Mouse (Mus musculus): Measurements from ENCODE around the gene Tnfrsf23.
"Not testable (repeated sequence)": the region's sequence is repeated elsewhere in the genome, so short reads cannot be mapped to it uniquely, and the experiment has no call there.

The Tnfrsf23 gene

GRCm38 (mm10) chr7:143686676-143687075 is 1.0 kb upstream of the Tnfrsf23 start:
- in situ Hi-C loops (cut with MboI; ENCODE audit: unreplicated experiment in 2 of 2) = not testable (repeated sequence)

GRCm38 (mm10) chr7:143686191-143686590 is 519 bp upstream of the Tnfrsf23 start:
- in situ Hi-C loops (cut with MboI; ENCODE audit: unreplicated experiment in 2 of 2) = not testable (repeated sequence)

GRCm38 (mm10) chr7:143684569-143684968 is 1.1 kb downstream of the Tnfrsf23 start:
- in situ Hi-C loops (cut with MboI; ENCODE audit: unreplicated experiment in 2 of 2) = loop anchor here in 1 of 2 experiments (5.0 kb wide), 1 partner anchor 62 kb away; no protein-coding TSS in a partner anchor

- in situ Hi-C loops (cut with MboI; ENCODE audit: unreplicated experiment in 2 of 2) = loop anchor here in 1 of 2 experiments (5.0 kb wide), 1 partner anchor 59 kb away; no protein-coding TSS in a partner anchor
Observed at GRCm38 (mm10) chr7:143681566-143681965, 4.1 kb downstream of the Tnfrsf23 start.

- in situ Hi-C loops (cut with MboI; ENCODE audit: unreplicated experiment in 2 of 2) = loop anchor here in 1 of 2 experiments (5.0 kb wide), 1 partner anchor 59 kb away; no protein-coding TSS in a partner anchor
Observed at GRCm38 (mm10) chr7:143680836-143681235, 4.8 kb downstream of the Tnfrsf23 start.

- in situ Hi-C loops (cut with MboI; ENCODE audit: unreplicated experiment in 2 of 2) = loop anchor here in 1 of 2 experiments (5.0 kb wide), 1 partner anchor 57 kb away; no protein-coding TSS in a partner anchor
Observed at GRCm38 (mm10) chr7:143679650-143680049, 6.0 kb downstream of the Tnfrsf23 start.

GRCm38 (mm10) chr7:143666427-143667311 is 19.0 kb downstream of the Tnfrsf23 start:
- in situ Hi-C loops (cut with MboI; ENCODE audit: unreplicated experiment in 2 of 2) = no loop called here

DNA sequence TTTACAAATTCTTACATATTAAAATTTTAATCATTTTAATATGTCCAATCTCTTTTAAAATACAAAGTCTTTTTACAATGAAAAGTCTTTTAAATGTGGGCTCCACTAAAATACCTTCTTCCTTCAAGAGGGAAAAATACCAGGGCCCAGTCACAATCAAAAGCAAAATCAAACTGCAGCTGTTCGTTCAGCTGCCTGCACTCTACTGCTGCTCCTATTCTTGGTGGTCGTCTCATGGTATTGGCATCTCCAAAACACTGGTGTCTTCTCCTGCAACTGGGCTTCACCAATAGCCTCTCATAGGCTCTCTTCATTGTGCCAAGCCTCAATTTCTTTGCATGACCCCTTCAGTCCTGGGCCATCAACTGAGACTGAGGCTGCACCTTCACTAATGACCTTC is 22.2 kb downstream of the Tnfrsf23 start:
- in situ Hi-C loops (cut with MboI; ENCODE audit: unreplicated experiment in 2 of 2) = no loop called here

- in situ Hi-C loops (cut with MboI; ENCODE audit: unreplicated experiment in 2 of 2) = no loop called here
Observed at GRCm38 (mm10) chr7:143660797-143661196, 24.9 kb downstream of the Tnfrsf23 start.

DNA sequence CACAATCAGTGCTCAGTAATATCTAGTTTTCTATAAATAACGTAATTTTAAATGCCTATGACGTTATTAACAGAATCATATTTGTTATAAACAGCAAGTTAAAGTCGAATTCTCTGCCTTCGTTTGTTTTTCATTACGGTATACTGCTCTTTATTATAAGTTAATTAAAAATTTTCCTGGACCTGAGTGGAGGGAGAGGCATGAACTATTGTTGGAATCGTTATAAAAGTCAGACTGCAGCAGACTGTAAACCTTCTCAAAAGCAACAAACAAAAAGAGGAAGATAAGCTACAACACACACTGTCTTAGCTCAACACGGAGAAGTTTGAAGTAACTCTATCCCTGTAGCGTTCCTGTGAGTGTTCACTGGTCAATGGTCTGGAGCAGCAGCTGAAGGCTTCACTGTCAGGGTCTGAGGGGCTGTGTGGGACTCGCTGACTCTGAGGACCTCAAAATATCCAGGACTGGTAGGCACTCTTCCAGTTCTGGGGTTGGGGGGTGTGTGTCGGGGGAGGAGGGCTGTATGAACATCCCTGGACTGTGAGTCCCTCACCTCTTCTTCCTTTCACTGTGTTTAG is 35.8 kb downstream of the Tnfrsf23 start:
- in situ Hi-C loops (cut with MboI; ENCODE audit: unreplicated experiment in 2 of 2) = not testable (repeated sequence)

DNA sequence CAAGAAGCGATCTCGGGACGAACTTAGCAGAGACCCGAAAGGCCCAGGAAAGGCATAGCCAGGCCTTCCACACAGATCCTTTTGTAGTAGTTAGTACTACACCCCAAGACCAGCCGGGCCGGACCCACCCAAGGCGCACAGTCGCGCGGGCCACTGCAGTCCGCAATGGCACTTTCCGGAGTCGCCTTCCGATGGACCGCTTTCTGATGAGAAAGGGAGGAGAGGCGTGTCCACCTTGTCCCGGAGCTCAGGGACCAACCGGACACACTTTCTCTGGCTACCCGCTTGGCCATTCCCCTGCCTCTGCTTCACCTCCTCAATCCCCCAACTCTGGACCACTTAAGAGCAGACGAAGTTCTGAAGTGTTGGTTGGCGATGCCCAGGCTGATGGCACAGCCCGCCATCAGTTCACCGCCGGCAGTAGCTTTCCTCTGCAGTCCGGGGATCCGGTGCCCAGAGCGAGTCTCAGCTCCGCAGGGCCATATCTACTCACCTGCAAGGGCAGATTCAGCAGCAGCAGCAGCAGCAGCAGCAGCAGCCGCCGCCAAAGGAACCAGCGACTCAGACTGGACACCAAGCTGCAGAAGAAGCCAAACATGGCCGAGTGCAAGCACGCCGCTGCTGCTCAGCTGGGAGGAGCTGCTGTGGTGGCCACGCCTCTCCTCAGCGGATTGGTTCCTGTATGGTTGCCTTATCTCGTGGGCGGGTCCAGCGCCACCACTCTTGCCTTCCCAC is 36.5 kb downstream of the Tnfrsf23 start, which contains the start of gene Tnfrsf22:
Gene Tnfrsf22 (minus strand): TSS at position 628 of the 735 bp plus-strand sequence.
- in situ Hi-C loops (cut with MboI; ENCODE audit: unreplicated experiment in 2 of 2) = no loop called here

- in situ Hi-C loops (cut with MboI; ENCODE audit: unreplicated experiment in 2 of 2) = not testable (repeated sequence)
Observed at GRCm38 (mm10) chr7:143643949-143644348, 41.7 kb downstream of the Tnfrsf23 start.

DNA sequence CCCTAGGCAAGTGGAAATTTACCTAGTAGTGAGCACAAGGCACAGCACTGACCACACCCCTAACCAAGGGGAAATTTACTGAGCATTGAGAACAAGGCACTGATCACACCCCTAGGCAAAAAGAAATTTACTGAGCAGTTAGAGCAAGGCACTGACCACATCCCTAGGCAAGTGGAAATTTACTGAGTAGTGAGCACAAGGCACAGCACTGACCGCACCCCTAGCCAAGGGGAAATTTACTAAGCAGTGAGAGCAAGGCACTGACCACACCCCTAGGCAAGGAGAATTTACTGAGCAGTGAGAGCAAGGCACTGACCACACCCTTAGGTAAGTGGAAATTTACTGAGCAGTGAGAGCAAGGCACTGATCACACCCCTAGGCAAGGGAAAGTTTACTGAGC is 49.0 kb downstream of the Tnfrsf23 start:
- in situ Hi-C loops (cut with MboI; ENCODE audit: unreplicated experiment in 2 of 2) = no loop called here

GRCm38 (mm10) chr7:143631503-143631902 is 54.2 kb downstream of the Tnfrsf23 start:
- in situ Hi-C loops (cut with MboI; ENCODE audit: unreplicated experiment in 2 of 2) = no loop called here

- in situ Hi-C loops (cut with MboI; ENCODE audit: unreplicated experiment in 2 of 2) = no loop called here
Observed at GRCm38 (mm10) chr7:143629501-143629900, 56.2 kb downstream of the Tnfrsf23 start.

- in situ Hi-C loops (cut with MboI; ENCODE audit: unreplicated experiment in 2 of 2) = no loop called here
Observed at GRCm38 (mm10) chr7:143628540-143628939, 57.1 kb downstream of the Tnfrsf23 start, which contains the start of gene Tnfrsf26. TSS of gene Tnfrsf26 (minus strand) at chr7:143628722.

GRCm38 (mm10) chr7:143627555-143628286 is 58.0 kb downstream of the Tnfrsf23 start:
- in situ Hi-C loops (cut with MboI; ENCODE audit: unreplicated experiment in 2 of 2) = no loop called here

- in situ Hi-C loops (cut with MboI; ENCODE audit: unreplicated experiment in 2 of 2) = no loop called here
Observed at GRCm38 (mm10) chr7:143626178-143626577, 59.5 kb downstream of the Tnfrsf23 start.

DNA sequence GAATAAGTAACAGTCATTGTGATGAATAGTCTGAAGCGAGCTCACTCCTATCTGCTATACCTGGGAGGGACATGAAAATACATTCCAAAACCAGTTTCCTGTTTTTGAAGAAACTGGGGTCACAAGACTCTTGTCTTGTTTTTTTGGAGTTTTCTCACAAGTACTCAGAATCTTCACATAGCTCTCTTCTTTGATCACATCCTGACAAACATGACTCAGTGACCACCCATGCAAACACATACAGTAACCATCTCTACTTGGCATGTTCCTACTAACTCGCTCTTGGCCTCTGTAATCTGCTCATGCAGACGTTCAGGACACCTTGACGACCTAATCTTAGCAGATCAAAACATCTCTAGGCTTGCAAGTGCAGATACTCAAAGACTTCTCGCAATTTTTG is 60.5 kb downstream of the Tnfrsf23 start:
- in situ Hi-C loops (cut with MboI; ENCODE audit: unreplicated experiment in 2 of 2) = no loop called here

DNA sequence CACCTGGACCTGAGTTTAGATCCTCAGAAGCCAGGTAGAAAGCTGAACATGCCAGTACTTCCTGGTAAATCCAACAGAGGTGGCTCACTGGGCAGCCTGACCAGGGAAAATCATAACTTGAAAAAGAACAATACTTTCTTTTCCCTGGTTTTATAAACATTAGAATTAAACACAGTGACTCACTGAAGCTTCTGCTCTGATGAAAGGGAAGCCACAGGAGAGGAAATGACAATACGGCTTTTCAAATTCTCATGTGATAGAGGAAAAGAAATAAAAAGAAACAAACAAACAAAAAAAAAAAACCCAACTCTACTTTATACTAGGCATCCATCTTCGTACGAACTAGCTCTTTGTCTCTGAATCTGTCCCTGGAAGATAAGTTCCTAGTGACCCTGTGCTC is 61.1 kb downstream of the Tnfrsf23 start:
- in situ Hi-C loops (cut with MboI; ENCODE audit: unreplicated experiment in 2 of 2) = loop anchor here in 1 of 2 experiments (5.0 kb wide), 1 partner anchor 58 kb away; no protein-coding TSS in a partner anchor

Data from v-Abl transformed pro-B cells (cell line).